Mouse (Mus musculus): ENCODE measurements around the gene Trim2. TPM values are rescaled to one million over a fixed set of nuclear protein-coding genes. Genes with fewer than 3 reads are reported as not detected.

The Trim2 gene
- polyA plus RNA-seq (2014; fragmentation: Nextera tagmentation; extraction: Ambion mirVana) = 24.9 and 26.7 TPM in 2 replicates

DNA sequence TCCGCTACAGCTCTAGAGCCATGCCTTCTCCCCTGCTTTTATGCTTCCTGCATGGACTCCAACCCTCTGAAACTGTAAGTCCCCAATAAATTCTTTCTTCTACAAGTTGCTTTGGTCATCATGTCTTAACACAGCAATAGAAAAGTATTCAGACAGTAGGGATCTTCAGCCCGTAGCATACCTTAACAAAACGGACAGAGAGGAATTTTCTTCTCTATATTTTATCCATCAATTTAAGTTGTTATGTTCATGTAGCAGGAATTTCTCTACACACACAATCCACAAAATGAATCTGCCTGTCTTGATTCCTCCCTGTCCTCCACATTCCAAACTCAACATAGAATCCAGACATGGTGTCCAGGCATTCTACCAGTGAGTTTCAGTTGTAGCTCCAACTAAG is at the start of gene Trim2:
Gene Trim2, minus strand, starts transcription at position 101 of the 400 bp plus-strand sequence.
- no peak within 1 kb of the TSS for H3K9ac ChIP-seq (ENCODE audit: low read depth, low read length)
- H3K27me3 ChIP-seq (replicated peaks; ENCODE audit: control insufficient read depth, insufficient read depth, low read length) = peaks cover 31% of the 10 kb centered on the region
- no peaks in the 10 kb centered on the region for H3K36me3 ChIP-seq (ENCODE audit: control insufficient read depth, insufficient read depth, low read length)
- H3K27ac ChIP-seq (replicated peaks; ENCODE audit: low read depth, low read length) = no peak within 1 kb of the TSS
- no peak within 1 kb of the TSS for H3K4me3 ChIP-seq (ENCODE audit: low read depth, low read length)
- 95% methylated on average over 3 of the region's 3 CpGs for WGBS
- H3K4me1 ChIP-seq (ENCODE audit: control insufficient read depth, insufficient read depth, low read length) = peaks cover 7% of the 10 kb centered on the region; the same call in 1 of the 2 replicates
- H3K4me2 ChIP-seq (ENCODE audit: low read depth, low read length) = no peak within 1 kb of the TSS
- no peak for DNase-seq (ENCODE audit: low spot score)
- ATAC-seq (ENCODE audit: low read depth) = no peak
- 0 out of 2 replicates have a peak, but pooled peaks cover 4% of the 10 kb centered on the region for H3K9me3 ChIP-seq (ENCODE audit: control insufficient read depth, low read length)

DNA sequence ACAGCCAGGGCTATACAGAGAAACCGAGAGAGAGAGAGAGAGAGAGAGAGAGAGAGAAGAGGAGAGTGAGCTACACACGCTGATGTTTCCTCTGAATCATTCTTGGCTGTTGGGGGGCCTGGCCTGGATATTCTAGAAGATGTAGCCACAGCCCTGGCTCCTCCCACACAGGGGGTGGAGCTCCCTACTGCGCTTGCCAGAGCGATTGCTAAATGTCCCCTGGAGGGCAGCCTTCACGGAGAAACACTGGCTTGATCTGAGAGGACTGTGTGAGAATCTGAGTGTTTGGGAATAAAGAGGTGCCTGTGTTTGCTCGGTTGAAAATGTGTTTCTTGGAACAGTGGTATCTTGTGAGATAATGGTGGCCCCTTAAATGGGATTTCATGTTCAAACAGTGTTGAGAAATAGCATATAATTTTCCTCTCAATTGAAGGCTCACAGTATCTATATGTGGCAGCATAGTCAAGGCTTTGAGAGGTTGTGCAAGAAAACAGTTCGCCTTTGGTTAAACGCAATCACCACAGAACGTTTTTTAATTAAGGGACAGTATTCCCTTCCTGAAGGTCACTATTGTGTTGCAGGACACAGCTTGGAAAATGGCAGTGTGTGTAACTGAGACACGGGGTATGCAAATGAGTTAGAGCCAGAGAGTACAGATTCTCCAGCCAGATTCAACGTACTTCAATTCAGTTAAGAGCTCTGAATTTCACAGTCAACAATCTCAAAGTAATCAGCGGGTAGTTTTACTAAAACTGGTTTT is 49.4 kb upstream of the Trim2 start:
- Histone ChIP-seq H3K9me3 (ENCODE audit: control insufficient read depth, low read length) (no peaks in the 10 kb centered on the region), H3K4me2 (ENCODE audit: low read depth, low read length) (no peak overlapping the region), H3K27ac (replicated peaks; ENCODE audit: low read depth, low read length) (no peak overlapping the region), H3K27me3 (replicated peaks; ENCODE audit: control insufficient read depth, insufficient read depth, low read length) (no peaks in the 10 kb centered on the region), H3K4me3 (ENCODE audit: low read depth, low read length) (no peak overlapping the region), H3K4me1 (ENCODE audit: control insufficient read depth, insufficient read depth, low read length) (no peaks in the 10 kb centered on the region), H3K36me3 (ENCODE audit: control insufficient read depth, insufficient read depth, low read length) (no peaks in the 10 kb centered on the region), H3K9ac (ENCODE audit: low read depth, low read length) (no peak overlapping the region)
- DNase-seq (ENCODE audit: low spot score) (peak; percentile 82), ATAC-seq (ENCODE audit: low read depth) (peak; percentile 79)
- 41% methylated on average over 12 of the region's 12 CpGs for WGBS

DNA sequence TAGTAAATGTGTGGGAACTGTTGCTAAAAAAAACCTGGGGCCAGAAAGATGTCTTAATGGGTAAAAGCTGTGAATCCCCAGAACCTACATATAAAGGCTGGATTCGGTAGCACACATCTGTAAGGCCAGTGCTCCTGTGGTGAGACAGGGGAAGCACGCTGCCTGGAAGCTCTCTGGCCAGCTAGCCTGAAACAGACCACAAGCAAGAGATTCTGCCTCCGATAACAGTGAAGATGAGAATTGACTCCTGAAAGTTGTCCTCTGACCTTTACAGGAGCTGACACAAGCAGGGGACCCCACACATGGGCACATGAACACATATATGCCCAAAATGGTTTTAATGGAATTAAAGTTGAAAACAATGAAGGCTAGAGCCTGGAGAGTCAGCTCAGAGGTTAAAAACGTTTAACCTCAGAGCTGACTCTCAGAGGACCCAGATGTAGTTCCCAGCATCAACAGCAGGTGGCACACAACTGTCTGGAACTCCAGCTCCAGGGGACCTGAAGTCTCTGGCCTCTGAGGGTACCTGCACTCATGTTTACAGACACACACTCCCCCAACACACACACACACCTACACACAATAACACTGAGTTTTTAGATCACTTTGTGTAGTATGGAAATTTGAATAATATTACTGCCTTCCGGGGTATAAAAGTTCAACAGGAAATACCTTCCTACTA is 45.8 kb upstream of the Trim2 start:
- DNase-seq (ENCODE audit: low spot score) = peak; percentile 68
- no peak overlapping the region for H3K27ac ChIP-seq (replicated peaks; ENCODE audit: low read depth, low read length)
- 37% methylated on average over 5 of the region's 5 CpGs for WGBS
- no peaks in the 10 kb centered on the region for H3K9me3 ChIP-seq (ENCODE audit: control insufficient read depth, low read length)
- no peak overlapping the region for H3K9ac ChIP-seq (ENCODE audit: low read depth, low read length)
- no peak overlapping the region for H3K4me3 ChIP-seq (ENCODE audit: low read depth, low read length)
- ATAC-seq (ENCODE audit: low read depth) = no peak
- no peaks in the 10 kb centered on the region for H3K36me3 ChIP-seq (ENCODE audit: control insufficient read depth, insufficient read depth, low read length)
- no peaks in the 10 kb centered on the region for H3K4me1 ChIP-seq (ENCODE audit: control insufficient read depth, insufficient read depth, low read length)
- no peak overlapping the region for H3K4me2 ChIP-seq (ENCODE audit: low read depth, low read length)
- no peaks in the 10 kb centered on the region for H3K27me3 ChIP-seq (replicated peaks; ENCODE audit: control insufficient read depth, insufficient read depth, low read length)

DNA sequence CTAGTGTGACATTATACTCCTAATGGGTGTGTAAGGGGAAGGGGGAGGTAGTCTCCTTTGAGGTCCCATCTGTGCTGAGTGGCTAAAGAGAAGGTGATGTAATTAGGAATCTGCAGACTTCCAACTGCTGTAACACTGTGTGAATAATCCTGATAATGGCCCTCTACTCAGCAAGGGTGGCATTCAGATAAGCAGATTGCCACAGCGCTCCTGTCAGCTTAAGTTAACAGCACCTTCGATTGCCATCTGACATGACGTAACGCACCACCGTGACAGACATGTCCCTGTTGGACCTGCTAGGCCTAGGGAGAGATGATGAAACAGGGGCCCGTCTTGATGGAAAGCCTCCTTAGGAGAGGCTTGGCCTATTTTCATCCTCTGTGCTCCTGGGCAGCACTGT is 43.6 kb upstream of the Trim2 start:
- WGBS = 94% methylated on average over 6 of the region's 6 CpGs
- ATAC-seq (ENCODE audit: low read depth) (no peak), DNase-seq (ENCODE audit: low spot score) (no peak)

DNA sequence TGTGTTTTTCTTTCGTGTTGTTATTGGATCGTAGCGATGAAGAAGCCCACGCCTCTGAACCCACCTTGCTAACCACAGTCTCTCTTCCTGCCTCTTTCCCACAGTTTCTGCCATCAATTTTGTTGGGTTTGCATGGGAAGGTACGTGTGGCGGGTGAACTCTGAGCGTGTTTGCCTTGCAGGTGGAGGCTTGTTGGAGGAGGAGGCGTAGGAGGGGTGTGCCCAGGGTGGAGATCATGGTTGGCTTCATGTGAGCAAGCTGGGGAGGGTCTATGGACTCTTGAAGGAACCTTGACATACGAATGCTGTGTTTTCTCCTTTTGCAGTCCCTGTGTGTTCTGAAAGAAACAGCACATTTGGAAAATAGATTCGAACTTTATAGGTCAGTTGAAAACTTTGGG is 43.1 kb upstream of the Trim2 start:
- no peak overlapping the region for H3K9ac ChIP-seq (ENCODE audit: low read depth, low read length)
- WGBS = 80% methylated on average over 10 of the region's 10 CpGs
- H3K36me3 ChIP-seq (ENCODE audit: control insufficient read depth, insufficient read depth, low read length) = no peaks in the 10 kb centered on the region
- DNase-seq (ENCODE audit: low spot score) (no peak), ATAC-seq (ENCODE audit: low read depth) (no peak)
- H3K9me3 ChIP-seq (ENCODE audit: control insufficient read depth, low read length) = no peaks in the 10 kb centered on the region
- peaks cover 10% of the 10 kb centered on the region for H3K4me1 ChIP-seq (ENCODE audit: control insufficient read depth, insufficient read depth, low read length)
- no peak overlapping the region for H3K4me2 ChIP-seq (ENCODE audit: low read depth, low read length)
- no peaks in the 10 kb centered on the region for H3K27me3 ChIP-seq (replicated peaks; ENCODE audit: control insufficient read depth, insufficient read depth, low read length)
- H3K4me3 ChIP-seq (ENCODE audit: low read depth, low read length) = no peak overlapping the region
- H3K27ac ChIP-seq (replicated peaks; ENCODE audit: low read depth, low read length) = no peak overlapping the region

More for the DNA sequence above, 43.6 kb upstream of the Trim2 start:
- H3K36me3 ChIP-seq (ENCODE audit: control insufficient read depth, insufficient read depth, low read length) = no peaks in the 10 kb centered on the region
- H3K27ac ChIP-seq (replicated peaks; ENCODE audit: low read depth, low read length) = no peak overlapping the region
- peaks cover 7% of the 10 kb centered on the region; the same call in 1 of the 2 replicates for H3K4me1 ChIP-seq (ENCODE audit: control insufficient read depth, insufficient read depth, low read length)
- no peaks in the 10 kb centered on the region for H3K9me3 ChIP-seq (ENCODE audit: control insufficient read depth, low read length)
- no peak overlapping the region for H3K9ac ChIP-seq (ENCODE audit: low read depth, low read length)
- H3K4me3 ChIP-seq (ENCODE audit: low read depth, low read length) = no peak overlapping the region
- no peak overlapping the region for H3K4me2 ChIP-seq (ENCODE audit: low read depth, low read length)
- no peaks in the 10 kb centered on the region for H3K27me3 ChIP-seq (replicated peaks; ENCODE audit: control insufficient read depth, insufficient read depth, low read length)

DNA sequence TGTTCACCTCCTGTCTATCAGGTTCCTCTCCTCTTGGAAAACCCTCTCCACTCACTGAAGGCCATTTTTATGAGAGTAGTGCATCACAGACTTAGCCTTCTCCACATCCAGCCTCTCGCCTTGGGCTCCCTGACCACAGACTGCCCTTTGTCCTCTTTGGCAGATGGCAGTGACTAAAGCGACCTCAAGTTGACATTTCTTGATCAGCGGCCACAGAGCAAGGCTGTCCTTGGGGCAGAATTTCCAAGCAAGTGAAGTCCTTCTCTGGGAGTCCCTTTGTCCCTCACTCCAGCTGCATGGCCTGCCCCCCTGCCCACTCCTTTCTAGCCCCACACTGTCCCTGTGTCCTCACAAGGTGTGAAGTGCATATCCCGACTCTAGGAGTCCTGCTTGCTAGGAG is 40.7 kb upstream of the Trim2 start:
- DNase-seq (ENCODE audit: low spot score) (no peak), ATAC-seq (ENCODE audit: low read depth) (no peak)
- 46% methylated on average over 4 of the region's 4 CpGs for WGBS
- no peaks in the 10 kb centered on the region for H3K36me3 ChIP-seq (ENCODE audit: control insufficient read depth, insufficient read depth, low read length)
- H3K4me3 ChIP-seq (ENCODE audit: low read depth, low read length) = no peak overlapping the region
- H3K9ac ChIP-seq (ENCODE audit: low read depth, low read length) = no peak overlapping the region
- H3K4me2 ChIP-seq (ENCODE audit: low read depth, low read length) = no peak overlapping the region
- H3K27ac ChIP-seq (replicated peaks; ENCODE audit: low read depth, low read length) = no peak overlapping the region
- peaks cover 15% of the 10 kb centered on the region for H3K4me1 ChIP-seq (ENCODE audit: control insufficient read depth, insufficient read depth, low read length)
- H3K27me3 ChIP-seq (replicated peaks; ENCODE audit: control insufficient read depth, insufficient read depth, low read length) = no peaks in the 10 kb centered on the region
- H3K9me3 ChIP-seq (ENCODE audit: control insufficient read depth, low read length) = no peaks in the 10 kb centered on the region

DNA sequence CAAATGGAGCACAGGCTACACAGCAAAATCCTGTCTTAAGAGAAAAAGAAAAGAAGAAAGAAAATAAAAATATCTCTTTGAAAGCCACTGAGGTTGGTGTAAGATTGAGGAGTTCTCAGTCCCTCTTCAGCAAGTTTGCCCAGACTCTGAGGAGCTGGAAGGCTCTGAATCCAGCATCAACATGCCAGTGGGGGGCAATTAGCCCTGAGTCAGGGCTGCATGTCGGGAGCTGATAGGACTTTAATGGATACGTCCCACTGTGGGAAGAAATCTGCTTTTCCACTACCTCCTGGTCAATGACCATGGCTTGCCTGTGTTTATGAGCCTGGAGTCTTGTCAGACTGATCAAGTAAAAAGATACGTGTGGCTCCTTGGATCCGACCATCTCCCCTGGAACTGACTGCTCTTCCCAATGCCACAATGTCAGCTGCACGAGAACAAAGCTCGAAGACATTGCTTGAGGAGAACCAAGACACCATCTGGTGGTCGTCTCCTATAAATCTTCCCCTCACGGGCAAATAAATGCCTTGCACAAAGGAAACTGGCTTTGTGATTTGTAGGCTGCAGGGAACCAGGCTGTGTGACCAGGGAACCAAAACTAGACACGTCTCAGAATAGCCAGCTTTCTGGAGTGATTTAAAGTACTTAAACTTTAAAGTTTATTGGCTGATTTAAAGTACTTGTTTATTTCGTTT is 39.9 kb upstream of the Trim2 start:
- Histone ChIP-seq H3K27ac (replicated peaks; ENCODE audit: low read depth, low read length) (no peak overlapping the region), H3K9ac (ENCODE audit: low read depth, low read length) (no peak overlapping the region), H3K4me1 (ENCODE audit: control insufficient read depth, insufficient read depth, low read length) (peaks cover 15% of the 10 kb centered on the region), H3K27me3 (replicated peaks; ENCODE audit: control insufficient read depth, insufficient read depth, low read length) (no peaks in the 10 kb centered on the region), H3K9me3 (ENCODE audit: control insufficient read depth, low read length) (no peaks in the 10 kb centered on the region), H3K4me2 (ENCODE audit: low read depth, low read length) (no peak overlapping the region), H3K4me3 (ENCODE audit: low read depth, low read length) (no peak overlapping the region), H3K36me3 (ENCODE audit: control insufficient read depth, insufficient read depth, low read length) (no peaks in the 10 kb centered on the region)
- WGBS = 35% methylated on average over 10 of the region's 10 CpGs
- DNase-seq (ENCODE audit: low spot score) (peak; percentile 58), ATAC-seq (ENCODE audit: low read depth) (no peak)

DNA sequence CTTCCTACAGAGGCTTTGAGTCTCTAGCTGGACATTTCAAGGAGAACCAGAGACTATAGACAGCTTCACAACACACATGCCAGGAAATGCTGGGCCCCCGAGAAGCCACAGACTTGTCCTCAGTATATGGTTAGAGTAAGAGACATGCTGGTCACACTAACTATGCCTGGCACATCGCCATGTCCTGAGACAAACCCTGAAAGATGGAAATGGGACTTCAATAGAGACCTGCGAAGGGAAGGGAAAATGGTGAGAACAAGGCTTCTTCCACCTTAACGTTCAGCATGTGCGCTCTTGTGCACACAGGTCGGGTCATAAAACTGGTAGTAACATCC is 38.9 kb upstream of the Trim2 start:
- Histone ChIP-seq H3K36me3 (ENCODE audit: control insufficient read depth, insufficient read depth, low read length) (no peaks in the 10 kb centered on the region), H3K4me2 (ENCODE audit: low read depth, low read length) (peak overlapping the region; percentile 56), H3K9me3 (ENCODE audit: control insufficient read depth, low read length) (no peaks in the 10 kb centered on the region), H3K27me3 (replicated peaks; ENCODE audit: control insufficient read depth, insufficient read depth, low read length) (no peaks in the 10 kb centered on the region), H3K9ac (ENCODE audit: low read depth, low read length) (no peak overlapping the region), H3K4me3 (ENCODE audit: low read depth, low read length) (peak overlapping the region; percentile 33), H3K27ac (replicated peaks; ENCODE audit: low read depth, low read length) (no peak overlapping the region), H3K4me1 (ENCODE audit: control insufficient read depth, insufficient read depth, low read length) (peaks cover 15% of the 10 kb centered on the region)
- DNase-seq (ENCODE audit: low spot score) = no peak
- 51% methylated on average over 6 of the region's 6 CpGs for WGBS
- ATAC-seq (ENCODE audit: low read depth) = no peak

Measured in embryonic facial prominence, embryonic 14.5 days (tissue).